Mouse (Mus musculus) cerebellum, adult 2 months (tissue): ENCODE data around the gene Ighmbp2.

Source experiments
- CTCF ChIP-seq: fragments of 200-500 bp; IDR thresholded peaks from 2 replicates; pipeline ENCODE4 v1.5.1; 2011; ENCODE audit warnings: low read depth, mild to moderate bottlenecking, control low read depth, low read length, moderate library complexity, borderline replicate concordance; ENCODE audit not compliant: insufficient read depth
- POLR2A ChIP-seq: fragments of 200-500 bp; IDR thresholded peaks from 2 replicates; pipeline ENCODE4 v1.6.1; 2011; ENCODE audit warnings: low read length, control low read depth, borderline replicate concordance; ENCODE audit not compliant: insufficient read depth

- no peak for TF ChIP-seq POLR2A
- TF ChIP-seq CTCF, result no peak
Observed at GRCm38 (mm10) chr19:3260591-3260990, 22.2 kb downstream of the Ighmbp2 start.
